In genomic region chr2:104130969-104131368, GRCm38 (mm10) we compare ENCODE assay signal across 9 mouse cellular contexts. TPM values are rescaled to one million over a fixed set of nuclear protein-coding genes. Genes with fewer than 3 reads are reported as not detected.
A peak's percentile ranks its signal among the peaks of the same experiment; 100 is the strongest.
DNase-seq lines count a peak whose midpoint lies in the region; ATAC-seq and TF ChIP-seq lines count a peak whose summit lies in the region.
"Had no signal": no experiment of that assay in that cellular context is flagged by ENCODE, and none has a peak within 500 bp of the region (broad histone marks: within the 10 kb centered on the region; RNA-seq: fewer than 3 reads in every experiment).

No protein-coding gene starts in this region.

- no peak for DNase-seq in brain, embryonic 14.5 days (ENCODE audit: low read depth)
- peak; percentile 87 for DNase-seq in liver, postnatal 0 days
- peak; percentile 47 to 56 for DNase-seq in thymus, postnatal 36 days
- DNase-seq in cerebellum, adult 9-10 months: no peak
- no peak for DNase-seq in layer of hippocampus, postnatal 36 days

- 0 out of 2 replicates have a peak, but pooled peaks cover 6% of the 10 kb centered on the region for H3K4me1 ChIP-seq in intestine, postnatal 0 days (replicated peaks; ENCODE audit: control insufficient read depth, insufficient read depth, low read length)
- peaks cover 11% of the 10 kb centered on the region; the same call in 1 of the 2 replicates for H3K4me1 ChIP-seq in intestine, embryonic 15.5 days (replicated peaks)
- H3K4me1 ChIP-seq in ES-Bruce4 (ENCODE audit: control insufficient read depth, insufficient read depth, low read length): no peaks in the 10 kb centered on the region
- peaks cover 17% of the 10 kb centered on the region for H3K4me1 ChIP-seq in liver, postnatal 0 days (ENCODE audit: insufficient read depth)

- WGBS in intestine, postnatal 0 days: 62% methylated on average over 3 of the region's 3 CpGs
- 63% methylated on average over 3 of the region's 3 CpGs for WGBS in intestine, embryonic 15.5 days
- 54% methylated on average over 3 of the region's 3 CpGs for WGBS in liver, postnatal 0 days (ENCODE audit: insufficient replicate concordance)

- peak; percentile 74 for TF ChIP-seq CTCF in intestine, postnatal 0 days (IDR thresholded peaks at IDR 0.05; ENCODE audit: low read depth)
- TF ChIP-seq CTCF in ES-Bruce4 (IDR thresholded peaks at IDR 0.05; ENCODE audit: low read depth, low read length): peak; percentile 77
- peak; percentile 60 for TF ChIP-seq CTCF in brain, embryonic 14.5 days (IDR thresholded peaks at IDR 0.05; ENCODE audit: borderline replicate concordance, extremely low read depth, insufficient read depth, insufficient read length)
- peak; percentile 90 for TF ChIP-seq CTCF in liver, postnatal 0 days (IDR thresholded peaks at IDR 0.05; ENCODE audit: low read depth)

- H3K27me3 ChIP-seq in intestine, postnatal 0 days (replicated peaks; ENCODE audit: control insufficient read depth, insufficient read depth, low read length): no peaks in the 10 kb centered on the region
- no peaks in the 10 kb centered on the region for H3K27me3 ChIP-seq in intestine, embryonic 15.5 days (replicated peaks)
- no peaks in the 10 kb centered on the region for H3K27me3 ChIP-seq in ES-Bruce4 (ENCODE audit: control insufficient read depth, insufficient read depth, low read length, poor library complexity, severe bottlenecking)
- H3K27me3 ChIP-seq in liver, postnatal 0 days (ENCODE audit: insufficient read depth, low read length): peaks cover 6% of the 10 kb centered on the region; the same call in 1 of the 2 replicates

- H3K9me3 ChIP-seq in intestine, postnatal 0 days (ENCODE audit: control insufficient read depth): no peaks in the 10 kb centered on the region
- no peaks in the 10 kb centered on the region for H3K9me3 ChIP-seq in intestine, embryonic 15.5 days
- H3K9me3 ChIP-seq in ES-Bruce4 (replicated peaks; ENCODE audit: control insufficient read depth, insufficient read depth, low read length, poor library complexity, severe bottlenecking): no peaks in the 10 kb centered on the region
- no peaks in the 10 kb centered on the region for H3K9me3 ChIP-seq in liver, postnatal 0 days (ENCODE audit: low read length)

- TF ChIP-seq POLR2A in ES-Bruce4 (IDR thresholded peaks at IDR 0.05; ENCODE audit: insufficient read depth, low read length): no peak
- no peak for TF ChIP-seq POLR2A in brain, embryonic 14.5 days (IDR thresholded peaks at IDR 0.05; ENCODE audit: borderline replicate concordance, extremely low read depth, insufficient read depth, insufficient read length, poor library complexity, severe bottlenecking)

- H3K4me2 ChIP-seq in intestine, postnatal 0 days (replicated peaks; ENCODE audit: low read depth): no peak overlapping the region
- no peak overlapping the region for H3K4me2 ChIP-seq in intestine, embryonic 15.5 days (replicated peaks)
- no peak overlapping the region for H3K4me2 ChIP-seq in liver, postnatal 0 days (ENCODE audit: low read depth, low read length)

- no peak overlapping the region for H3K27ac ChIP-seq in intestine, postnatal 0 days (ENCODE audit: low read depth, low read length)
- no peak overlapping the region for H3K27ac ChIP-seq in intestine, embryonic 15.5 days
- no peak overlapping the region for H3K27ac ChIP-seq in ES-Bruce4 (ENCODE audit: insufficient read depth, low read length)
- peak overlapping the region; percentile 76; the same call in 1 of the 2 replicates for H3K27ac ChIP-seq in liver, postnatal 0 days (ENCODE audit: low read depth)

- no peak for ATAC-seq in intestine, postnatal 0 days
- no peak for ATAC-seq in intestine, embryonic 15.5 days
- no peak for ATAC-seq in liver, postnatal 0 days

- H3K4me3 ChIP-seq in intestine, postnatal 0 days (ENCODE audit: low read depth, low read length): no peak overlapping the region
- no peak overlapping the region for H3K4me3 ChIP-seq in intestine, embryonic 15.5 days (replicated peaks)
- no peak overlapping the region for H3K4me3 ChIP-seq in ES-Bruce4 (ENCODE audit: low read depth, low read length)
- no peak overlapping the region for H3K4me3 ChIP-seq in liver, postnatal 0 days (ENCODE audit: low read depth, low read length)

- no peak for TF ChIP-seq EP300 in ES-Bruce4 (IDR thresholded peaks at IDR 0.05; ENCODE audit: insufficient read depth, low read depth, low read length)
- no peak for TF ChIP-seq EP300 in liver, postnatal 0 days (IDR thresholded peaks at IDR 0.05; ENCODE audit: low read depth)

- H3K9ac ChIP-seq in intestine, postnatal 0 days (ENCODE audit: low read depth, low read length): no peak overlapping the region
- H3K9ac ChIP-seq in intestine, embryonic 15.5 days: no peak overlapping the region
- H3K9ac ChIP-seq in ES-Bruce4 (ENCODE audit: low read depth, poor library complexity, severe bottlenecking): no peak overlapping the region
- no peak overlapping the region for H3K9ac ChIP-seq in liver, postnatal 0 days (replicated peaks)

- no peaks in the 10 kb centered on the region for H3K36me3 ChIP-seq in intestine, postnatal 0 days (ENCODE audit: control insufficient read depth, insufficient read depth)
- no peaks in the 10 kb centered on the region for H3K36me3 ChIP-seq in intestine, embryonic 15.5 days
- H3K36me3 ChIP-seq in ES-Bruce4 (ENCODE audit: control insufficient read depth, insufficient read depth, low read length, poor library complexity, severe bottlenecking): no peaks in the 10 kb centered on the region
- H3K36me3 ChIP-seq in liver, postnatal 0 days (replicated peaks; ENCODE audit: insufficient read depth, low read length): no peaks in the 10 kb centered on the region

RNA-seq across cellular contexts. Expression of gene A930018P22Rik, which starts 8.4 kb away (rescaled TPM):
- polyA plus RNA-seq in intestine, postnatal 0 days (2015; fragmentation: Nextera tagmentation; extraction: Ambion mirVana): 0.48 and 0.88 TPM in 2 replicates
- polyA plus RNA-seq in intestine, embryonic 15.5 days (2015; fragmentation: Nextera tagmentation; extraction: Ambion mirVana): 0.24 TPM in 1 of 2 replicates, not detected in the other
- not detected in 2 replicates for polyA plus RNA-seq in ES-Bruce4 (2011; ENCODE audit: insufficient read depth, insufficient read length, low read depth, missing spikeins)
- not detected in 2 replicates for polyA plus RNA-seq in brain, embryonic 14.5 days (2012; rRNA removed)
- 0.70 and 1.3 TPM in 2 replicates for polyA plus RNA-seq in liver, postnatal 0 days (2015; fragmentation: Nextera tagmentation; extraction: Ambion mirVana)
- total RNA-seq in layer of hippocampus, postnatal 36 days (2021): not detected
- polyA plus RNA-seq: heart, embryonic 16.5 days had no signal

RNA-seq across cellular contexts. Expression of gene Cd59a, which starts 35.4 kb away (rescaled TPM):
- 71.9 and 82.3 TPM in 2 replicates for polyA plus RNA-seq in intestine, postnatal 0 days (2015; fragmentation: Nextera tagmentation; extraction: Ambion mirVana)
- polyA plus RNA-seq in intestine, embryonic 15.5 days (2015; fragmentation: Nextera tagmentation; extraction: Ambion mirVana): 30.5 and 30.6 TPM in 2 replicates
- polyA plus RNA-seq in ES-Bruce4 (2011; ENCODE audit: insufficient read depth, insufficient read length, low read depth, missing spikeins): 8.9 and 10.5 TPM in 2 replicates
- polyA plus RNA-seq in brain, embryonic 14.5 days (2012; rRNA removed): 7.3 and 10.4 TPM in 2 replicates
- polyA plus RNA-seq in liver, postnatal 0 days (2015; fragmentation: Nextera tagmentation; extraction: Ambion mirVana): 73.8 and 76.9 TPM in 2 replicates
- total RNA-seq in layer of hippocampus, postnatal 36 days (2021): 1 to 10 TPM; 3.9 to 6.0 TPM

Comparison
In these comparisons a context has a peak if more than half of its experiments do, and no peak if none do; other contexts are left out.
1. DNase-seq: peak in liver, postnatal 0 days (single experiment) and thymus, postnatal 36 days (2 of 2); none in brain, embryonic 14.5 days (single experiment), cerebellum, adult 9-10 months (single experiment) and layer of hippocampus, postnatal 36 days (0 of 2).
2. Peak in every context shown above with its lines, with median percentiles within 50 percentile points of each other: CTCF ChIP-seq.